Mouse (Mus musculus) cerebellum, adult 11 months (tissue): ENCODE results near the gene Arhgap18.
"Not testable (repeated sequence)": the region's sequence is repeated elsewhere in the genome, so short reads cannot be mapped to it uniquely, and the experiment has no call there.

Experiments
- DNase-seq: peaks from one replicate; pipeline ENCODE4 v3.0.0; 2022

Arhgap18 gene

DNA sequence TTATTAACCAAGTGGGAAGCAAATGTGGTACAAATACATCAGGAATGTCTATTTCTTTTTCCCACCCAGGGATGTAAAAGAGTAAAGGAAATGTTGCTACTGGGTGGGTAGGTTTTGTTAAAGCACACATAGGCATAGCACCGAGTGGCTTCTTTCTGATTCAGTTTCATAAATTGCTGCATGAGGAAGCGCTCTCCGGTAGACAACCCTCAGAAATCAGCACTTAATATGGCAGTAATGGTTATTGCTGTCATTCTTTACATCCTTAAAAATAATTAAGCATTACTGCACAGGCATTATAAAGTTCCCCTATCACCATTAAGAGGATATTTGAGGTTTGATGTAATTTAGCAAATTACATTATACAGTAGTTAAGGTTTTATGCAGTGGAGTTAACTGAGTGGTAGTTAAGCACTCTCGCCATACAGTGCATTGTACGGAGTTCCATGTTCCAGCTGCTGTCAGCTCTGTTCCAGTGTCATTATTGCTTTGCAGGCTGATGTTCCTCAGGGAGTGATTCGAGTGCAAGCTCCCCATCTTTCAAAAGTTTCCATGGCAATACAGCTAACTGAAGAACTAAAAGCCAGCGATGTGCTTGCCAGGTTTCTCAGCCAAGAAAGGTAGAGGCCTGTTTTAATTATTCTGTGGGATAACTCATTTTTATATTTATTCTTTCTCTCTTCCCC, 159.0 kb downstream of the Arhgap18 start:
- DNase-seq = no peak

DNA sequence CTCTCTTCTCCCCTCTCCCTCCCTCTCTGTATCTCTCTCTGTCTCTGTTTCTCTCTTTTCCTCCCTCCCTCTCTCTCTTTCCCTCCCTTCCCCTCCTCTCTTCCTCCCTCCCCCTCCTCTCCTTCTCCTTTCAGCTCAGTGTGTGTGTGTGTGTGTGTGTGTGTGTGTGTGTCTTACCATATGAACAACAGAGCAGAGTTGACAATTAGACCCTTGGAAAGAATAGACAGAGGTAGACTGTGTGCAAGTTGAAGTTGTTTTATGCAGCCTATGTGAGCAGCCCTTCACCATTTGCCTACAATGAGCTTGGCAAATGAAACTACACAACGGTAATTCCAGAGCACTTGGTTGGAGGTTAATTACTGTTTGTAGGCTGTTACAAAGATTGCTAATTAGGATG, 159.6 kb downstream of the Arhgap18 start:
- no peak for DNase-seq

GRCm38 (mm10) chr10:26919307-26919977, 166.2 kb downstream of the Arhgap18 start:
- no peak for DNase-seq

DNA sequence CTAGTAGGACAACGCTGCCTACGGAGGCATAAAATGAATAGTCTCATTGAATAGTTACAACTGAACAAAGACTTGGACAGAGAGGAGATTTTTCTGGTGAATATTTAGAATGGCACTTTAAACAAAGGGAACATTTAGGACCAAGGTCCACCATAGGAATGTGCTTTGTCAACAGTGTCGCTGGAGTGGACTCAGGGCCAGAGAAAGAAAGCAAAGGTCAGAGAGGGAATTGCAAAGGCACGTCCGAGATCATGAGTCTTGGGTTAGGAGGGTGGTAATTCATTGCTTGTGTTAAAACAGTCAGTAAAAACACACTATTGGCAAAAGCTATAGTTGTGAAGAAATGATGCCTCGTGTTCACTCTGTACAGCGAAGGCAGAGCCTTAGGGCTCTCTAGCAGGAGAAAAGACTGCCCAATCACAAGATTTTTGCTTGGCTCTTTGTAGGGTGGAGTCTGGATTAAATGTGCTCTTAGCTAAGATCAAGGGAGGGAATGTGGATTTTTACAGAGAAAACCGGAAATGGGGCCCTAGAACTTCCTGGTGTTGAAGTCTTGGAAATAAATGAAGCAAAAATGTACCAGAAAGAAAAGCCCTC, 167.3 kb downstream of the Arhgap18 start:
- DNase-seq = no peak

DNA sequence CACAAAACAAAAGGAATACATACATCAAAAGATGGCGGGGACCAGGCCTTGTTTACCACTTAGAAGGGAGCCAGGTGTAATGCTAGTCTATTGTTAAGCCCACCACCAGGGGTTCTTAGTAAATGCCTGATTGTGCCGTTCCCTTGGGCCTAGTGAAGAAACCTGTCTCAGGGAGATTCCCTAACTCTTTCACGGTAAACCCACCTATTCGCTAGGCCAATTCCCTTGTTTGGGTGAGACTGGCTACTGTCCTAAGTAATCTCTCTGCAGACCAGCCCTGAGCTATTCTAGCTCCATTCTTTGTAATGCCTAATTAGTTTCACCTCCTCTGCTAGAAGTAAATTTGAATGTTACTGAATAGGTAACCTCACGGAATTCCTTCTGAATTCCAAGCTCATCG, 182.8 kb downstream of the Arhgap18 start:
- DNase-seq = not testable (repeated sequence)

DNA sequence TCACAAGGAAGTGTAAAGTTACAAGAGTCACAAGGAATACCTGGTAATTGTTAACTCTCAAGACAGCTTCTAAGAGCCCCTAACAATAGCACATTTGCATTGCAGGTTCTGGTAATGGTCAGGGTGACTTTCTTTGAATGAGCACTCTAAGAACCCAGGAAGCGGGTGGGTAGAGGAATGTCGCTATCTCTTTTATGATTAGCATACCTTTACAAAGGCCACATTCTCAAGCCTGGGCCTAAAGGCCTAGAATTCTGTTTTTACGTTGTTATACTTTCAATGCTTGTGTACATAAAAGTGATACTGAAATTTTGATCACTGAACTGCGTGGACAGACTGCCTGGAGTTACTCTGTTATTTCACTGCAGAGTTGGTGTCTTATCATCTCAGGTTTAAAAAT, 185.2 kb downstream of the Arhgap18 start:
- not testable (repeated sequence) for DNase-seq

GRCm38 (mm10) chr10:26939549-26939948, 186.3 kb downstream of the Arhgap18 start:
- DNase-seq = no peak

DNA sequence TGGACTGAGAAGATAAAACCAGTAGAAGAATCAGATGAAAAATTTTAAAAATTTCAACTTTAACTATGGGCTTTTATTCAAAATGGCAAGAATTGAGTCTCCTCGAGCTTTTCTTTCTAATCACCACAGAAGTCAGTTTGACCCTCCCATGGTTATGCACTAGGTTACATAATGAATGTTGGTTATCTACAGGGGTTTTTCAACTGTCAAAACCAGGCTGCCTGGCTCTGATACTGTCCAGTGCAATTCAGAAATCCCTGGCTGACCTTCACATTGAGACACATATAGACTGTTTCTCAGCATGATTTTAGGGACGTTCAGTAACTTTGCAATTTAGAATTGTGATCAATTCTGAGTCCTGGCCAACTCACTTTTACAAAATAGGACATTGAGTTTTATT, 195.1 kb downstream of the Arhgap18 start:
- DNase-seq = no peak

- no peak for DNase-seq
These were observed 196.4 kb downstream of the Arhgap18 start for GRCm38 (mm10) chr10:26949667-26950066.

GRCm38 (mm10) chr10:26950448-26950847, 197.2 kb downstream of the Arhgap18 start:
- no peak for DNase-seq

GRCm38 (mm10) chr10:26958513-26958912, 205.3 kb downstream of the Arhgap18 start:
- no peak for DNase-seq
